Mouse (Mus musculus): ENCODE data around the gene Smarcd1. TPM values are rescaled to one million over a fixed set of nuclear protein-coding genes. Genes with fewer than 3 reads are reported as not detected.
"Not testable (repeated sequence)": the region's sequence is repeated elsewhere in the genome, so short reads cannot be mapped to it uniquely, and the experiment has no call there.

The Smarcd1 gene
- total RNA-seq, 2 experiments from 2014 or later: 18.6 to 19.0 TPM

- DNase-seq: no peak
Observed at GRCm38 (mm10) chr15:99682880-99683279, 19.0 kb upstream of the Smarcd1 start.

DNA sequence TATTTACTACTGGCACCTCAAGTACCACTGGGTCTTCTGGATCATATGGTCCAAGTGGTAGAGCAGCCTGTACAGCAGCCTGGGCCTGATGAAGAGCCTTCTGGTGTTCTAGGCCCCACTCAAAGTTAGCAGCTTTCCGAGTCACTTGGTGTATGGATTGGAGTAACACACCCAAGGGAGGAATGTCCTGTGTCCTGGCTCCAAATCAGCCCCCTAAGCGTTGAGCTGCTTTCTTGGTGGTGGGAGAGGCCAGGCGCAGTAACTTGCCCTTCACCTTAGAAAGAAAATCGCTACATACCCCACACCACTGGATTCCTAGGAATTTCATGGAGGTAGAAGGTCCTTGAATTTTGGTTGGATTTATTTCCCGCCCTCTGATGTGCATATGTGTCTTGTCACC, 17.8 kb upstream of the Smarcd1 start:
- no peak for DNase-seq

DNA sequence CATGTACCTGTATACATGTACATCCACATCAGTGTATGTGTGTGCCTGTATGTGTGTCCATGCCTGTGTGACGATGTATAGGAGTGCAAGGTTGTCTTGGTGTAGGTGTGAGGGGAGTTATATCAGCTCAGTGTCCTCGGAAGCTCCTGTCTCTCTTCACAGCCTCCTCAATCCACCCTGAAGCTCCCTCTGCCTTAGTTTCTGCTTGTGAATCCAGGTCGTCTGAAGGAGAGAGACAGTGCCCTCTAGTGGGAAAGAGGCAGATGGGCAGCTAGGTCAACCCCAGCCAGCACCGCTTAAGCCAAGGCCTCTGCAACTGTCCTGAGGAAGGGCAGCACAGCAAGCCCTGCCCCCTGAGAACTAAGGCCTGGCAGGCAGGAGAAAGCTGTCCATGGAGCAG, 13.2 kb upstream of the Smarcd1 start:
- DNase-seq: peak; percentile 50 to 65

DNA sequence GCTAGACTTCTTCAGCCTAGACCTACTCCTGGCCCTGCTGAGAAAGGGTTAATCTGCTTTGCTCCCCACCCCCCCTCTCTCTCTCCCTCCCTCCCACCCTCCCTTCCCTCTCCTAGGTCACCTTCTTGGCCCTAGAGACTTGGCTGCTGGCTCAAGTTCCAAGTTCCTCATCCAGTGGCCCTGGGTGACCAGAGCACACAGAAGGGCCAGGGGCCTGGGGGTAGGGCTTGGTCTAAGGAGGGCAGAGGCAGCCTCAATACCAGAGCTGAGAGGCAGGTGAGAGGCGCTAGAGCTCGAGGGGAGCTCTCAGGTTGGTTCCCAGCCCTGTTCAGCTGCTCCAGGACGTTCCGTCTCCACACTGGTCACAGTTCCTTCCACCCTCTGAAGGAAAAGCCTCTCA, 11.0 kb upstream of the Smarcd1 start:
- DNase-seq: no peak

GRCm38 (mm10) chr15:99691976-99692375, 10.0 kb upstream of the Smarcd1 start:
- no peak for DNase-seq

GRCm38 (mm10) chr15:99697309-99697708, 4.6 kb upstream of the Smarcd1 start:
- no peak for DNase-seq

GRCm38 (mm10) chr15:99698533-99699085, 3.3 kb upstream of the Smarcd1 start:
- DNase-seq: no peak

GRCm38 (mm10) chr15:99699715-99700114, 2.2 kb upstream of the Smarcd1 start:
- DNase-seq: no peak

- no peak for DNase-seq
Observed at GRCm38 (mm10) chr15:99700219-99701106, 1.5 kb upstream of the Smarcd1 start.

GRCm38 (mm10) chr15:99701640-99701998, 310 bp upstream of the Smarcd1 start:
- DNase-seq: not testable (repeated sequence)

GRCm38 (mm10) chr15:99703104-99703503, 1.2 kb downstream of the Smarcd1 start:
- DNase-seq: peak in 1 of 2 experiments; percentile 21

- no peak for DNase-seq
Observed at GRCm38 (mm10) chr15:99703676-99704040, 1.7 kb downstream of the Smarcd1 start.

- peak in 1 of 2 experiments; percentile 51 for DNase-seq
Observed at GRCm38 (mm10) chr15:99704041-99704681, 2.2 kb downstream of the Smarcd1 start.

DNA sequence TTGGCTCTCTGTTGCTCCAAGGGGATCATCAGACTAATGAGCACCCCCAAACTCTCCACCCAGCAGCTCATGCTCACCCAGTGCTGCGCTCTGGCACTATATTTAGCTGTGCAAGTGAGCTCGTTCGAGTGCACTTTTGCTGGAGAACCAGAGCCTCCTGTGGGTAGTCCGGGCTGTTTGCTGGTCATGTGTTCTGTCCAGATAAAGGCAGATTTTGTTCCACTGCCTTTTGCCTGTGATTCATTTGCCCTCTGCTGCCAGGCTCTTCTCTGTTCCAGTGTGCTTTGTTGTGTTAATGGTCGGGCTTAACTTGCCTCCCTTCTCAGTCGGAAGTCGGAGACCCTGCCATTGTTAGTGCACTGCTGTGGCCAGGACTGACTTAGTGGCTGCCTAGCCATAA, 3.0 kb downstream of the Smarcd1 start:
- peak; percentile 66 to 79 for DNase-seq

DNA sequence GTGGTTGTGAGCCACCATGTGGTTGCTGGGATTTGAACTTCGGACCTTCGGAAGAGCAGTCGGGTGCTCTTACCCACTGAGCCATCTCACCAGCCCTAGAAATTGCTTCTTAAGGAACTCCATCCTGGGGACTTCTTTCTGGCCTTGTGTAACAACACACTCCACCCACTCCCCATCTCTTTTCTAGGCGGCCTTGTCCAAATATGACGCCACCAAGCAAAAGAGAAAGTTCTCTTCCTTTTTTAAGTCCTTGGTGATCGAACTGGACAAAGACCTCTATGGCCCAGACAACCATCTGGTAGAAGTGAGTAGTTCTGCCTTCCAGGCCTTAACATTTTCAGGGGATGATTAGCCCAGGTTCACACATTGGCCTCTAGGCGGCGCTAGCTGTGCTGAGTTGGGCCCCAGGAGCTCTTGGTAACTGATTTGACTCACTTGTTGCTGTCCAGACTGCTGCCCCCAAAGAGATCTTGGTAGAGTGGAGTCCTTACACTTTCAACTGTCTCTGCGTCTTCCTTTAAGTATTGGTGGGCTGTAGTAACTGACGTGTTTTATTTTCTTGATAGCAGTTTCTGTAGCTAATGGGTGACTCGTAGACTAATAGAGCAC, 3.6 kb downstream of the Smarcd1 start, which contains the start of gene Gm17349:
Gene Gm17349 (minus strand): TSS at position 51 of the 609 bp plus-strand sequence.
- DNase-seq: peak; percentile 55 to 77

- DNase-seq: no peak
Observed at GRCm38 (mm10) chr15:99708176-99708575, 6.2 kb downstream of the Smarcd1 start.

DNA sequence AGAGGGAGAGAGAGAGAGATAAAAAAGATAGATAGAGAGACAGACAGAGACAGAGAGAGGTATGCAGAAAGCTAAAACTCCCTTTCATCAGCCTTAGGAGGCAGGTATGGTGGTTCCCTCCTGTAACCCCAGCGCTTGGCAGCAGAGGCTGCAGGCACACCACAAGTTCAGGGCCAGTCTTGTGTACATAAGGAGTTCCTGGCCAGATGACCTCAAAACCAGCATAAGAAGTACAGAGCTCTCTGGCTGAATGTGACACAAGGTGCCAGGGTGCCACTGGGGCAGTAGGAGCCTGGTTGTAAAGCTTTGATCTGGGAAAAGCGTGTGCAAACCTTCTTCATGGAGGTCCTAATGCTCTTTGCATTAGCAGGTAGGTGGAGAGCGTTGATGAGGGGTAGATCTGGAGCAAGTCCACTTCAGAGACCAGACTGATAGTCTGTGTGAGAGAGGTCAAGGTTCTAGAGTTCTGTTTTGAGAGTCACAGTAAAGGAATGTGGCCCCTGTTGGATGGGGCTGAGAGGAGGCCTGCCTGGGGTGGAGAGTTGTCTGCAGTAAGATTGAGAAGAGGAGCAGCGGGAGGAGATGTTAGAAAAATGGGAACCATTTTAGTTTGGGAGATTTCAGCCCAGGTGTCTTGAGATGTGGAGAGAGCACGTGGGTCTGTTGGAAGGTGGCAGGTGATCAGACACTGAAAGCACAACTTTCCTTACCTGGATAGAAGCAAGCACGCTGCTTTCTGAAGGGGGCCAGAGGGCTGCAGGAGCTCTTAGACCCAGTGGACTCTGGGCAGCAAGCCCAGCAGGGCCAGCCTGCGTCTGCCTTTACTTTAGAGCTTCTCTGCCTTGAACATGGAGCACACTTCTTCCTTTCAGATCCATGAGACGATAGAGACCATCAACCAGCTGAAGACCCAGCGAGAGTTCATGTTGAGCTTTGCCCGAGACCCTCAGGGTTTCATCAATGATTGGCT, 8.6 kb downstream of the Smarcd1 start:
- no peak for DNase-seq

DNA sequence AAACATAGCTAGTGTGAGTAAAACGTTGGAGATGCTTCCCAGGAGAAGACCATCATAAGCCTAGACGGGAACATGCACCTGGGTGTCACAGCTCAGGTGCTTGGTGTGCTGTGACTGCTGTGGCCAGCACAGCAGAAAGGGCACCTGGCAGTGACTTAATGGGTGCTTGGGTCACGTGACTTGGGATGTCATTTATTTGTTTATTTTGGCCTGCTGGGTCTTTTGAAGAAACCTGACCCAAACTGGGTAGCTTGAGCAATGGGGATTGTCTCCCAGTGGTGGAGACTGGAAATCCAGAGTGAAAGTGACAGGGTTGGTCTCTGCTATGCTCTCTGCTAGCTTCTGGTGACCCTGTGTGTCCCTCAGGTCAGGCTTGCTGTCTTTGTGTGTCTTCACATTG, 9.6 kb downstream of the Smarcd1 start:
- DNase-seq: no peak

- DNase-seq: no peak
Observed at GRCm38 (mm10) chr15:99712666-99713559, 11.0 kb downstream of the Smarcd1 start.

- no peak for DNase-seq
Observed at GRCm38 (mm10) chr15:99713569-99713968, 11.6 kb downstream of the Smarcd1 start.
